Mouse (Mus musculus): ENCODE results near the gene Rfc5.

- TF ChIP-seq CTCF (IDR thresholded peaks at IDR 0.05; ENCODE audit: extremely low read depth, insufficient read depth, low read length) (no peak), POLR2A (IDR thresholded peaks at IDR 0.05; ENCODE audit: extremely low read depth, insufficient read depth, low read length) (no peak)
Observed at GRCm38 (mm10) chr5:117381785-117382184, 7.1 kb downstream of the Rfc5 start.
